Mouse (Mus musculus) left cerebral cortex, postnatal 10 days (tissue): ENCODE measurements at regions not wholly inside any gene's neighbourhood (a gene's known extent, or its start where the extent isn't known, plus 50 kb on each side); places are given as distances from the start of the nearest gene placed in this dataset.

Source experiments
- DNase-seq, 2 experiments: peaks; one replicate each; pipeline ENCODE4 v3.0.0; 2021 to 2022; ENCODE audit warnings: low spot score in 2 of 2, mixed read lengths in 1 of 2; ENCODE audit errors: extremely low spot score in 1 of 2
- intact Hi-C: fragments of 180-260 bp; cut with DNase I; formaldehyde crosslinking; loops from one replicate; pipeline ENCODE4 v1.15.1; 2025

DNA sequence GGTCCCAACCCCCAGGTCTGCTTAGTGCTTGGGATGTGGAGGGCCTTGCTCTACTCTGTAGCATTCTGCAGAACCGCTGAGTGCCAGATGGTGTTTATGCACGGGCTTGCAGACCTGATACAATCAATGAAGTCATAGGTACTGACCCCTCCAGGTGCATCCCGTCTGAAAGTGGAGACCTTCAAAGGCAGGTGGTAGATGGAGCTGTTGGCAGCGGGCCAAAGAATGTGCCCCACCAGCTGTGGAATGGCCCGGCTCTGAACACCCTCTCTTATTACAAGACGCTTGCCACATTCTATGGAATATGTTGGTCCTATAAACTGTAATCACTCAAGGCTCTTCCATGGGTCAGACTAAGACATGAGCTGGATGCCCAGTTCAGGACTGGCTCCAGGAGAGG lies 183.5 kb downstream of the Thbs2 start:
- no peak for DNase-seq
- intact Hi-C loops = no loop called here

GRCm38 (mm10) chr17:14507111-14507510 lies 186.9 kb downstream of the Thbs2 start:
- DNase-seq = no peak
- intact Hi-C loops = no loop called here

DNA sequence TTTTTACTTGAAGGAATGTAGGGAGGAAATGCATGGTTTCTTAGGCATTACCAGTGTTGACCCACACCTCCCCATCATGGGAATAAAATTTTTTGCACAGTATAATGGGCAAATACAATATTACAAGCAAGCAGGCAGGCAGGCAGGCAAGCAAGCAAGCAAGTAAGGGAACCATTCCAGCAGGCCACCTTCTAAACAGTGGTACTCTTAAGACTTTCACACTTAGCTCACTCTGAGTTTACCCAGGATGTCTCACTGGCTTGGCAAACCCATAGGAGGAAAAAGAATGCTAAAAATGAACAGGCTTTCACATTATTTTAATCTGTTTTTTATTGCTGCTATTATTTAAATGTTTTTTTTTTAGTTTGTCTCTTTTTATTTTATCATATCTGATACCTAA lies 187.9 kb downstream of the Thbs2 start:
- intact Hi-C loops = no loop called here
- no peak for DNase-seq

DNA sequence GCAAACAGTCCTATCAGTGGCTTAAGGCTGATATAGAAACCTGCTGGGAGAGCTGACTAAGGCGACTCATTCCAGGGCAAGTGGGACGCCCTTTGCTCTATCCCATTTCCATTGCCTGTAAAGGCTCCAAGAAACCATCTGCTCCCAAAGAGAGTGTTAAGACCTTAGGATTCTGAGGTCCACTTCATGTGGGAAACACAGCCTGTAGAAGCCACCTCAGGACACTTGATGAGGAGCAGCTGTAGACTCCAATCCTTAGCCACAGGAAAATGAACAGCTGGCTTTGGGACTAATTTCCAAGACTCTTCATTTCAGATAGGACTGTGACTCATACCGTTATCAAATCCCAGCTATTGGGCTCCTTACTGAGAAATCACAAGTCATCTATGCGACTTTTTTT lies 188.6 kb downstream of the Thbs2 start:
- intact Hi-C loops = no loop called here
- DNase-seq = no peak

GRCm38 (mm10) chr17:14503670-14504069 lies 190.4 kb downstream of the Thbs2 start:
- intact Hi-C loops = no loop called here
- DNase-seq = no peak

- intact Hi-C loops = no loop called here
- DNase-seq = no peak
Measured at GRCm38 (mm10) chr17:14501341-14501740, 192.7 kb downstream of the Thbs2 start.

DNA sequence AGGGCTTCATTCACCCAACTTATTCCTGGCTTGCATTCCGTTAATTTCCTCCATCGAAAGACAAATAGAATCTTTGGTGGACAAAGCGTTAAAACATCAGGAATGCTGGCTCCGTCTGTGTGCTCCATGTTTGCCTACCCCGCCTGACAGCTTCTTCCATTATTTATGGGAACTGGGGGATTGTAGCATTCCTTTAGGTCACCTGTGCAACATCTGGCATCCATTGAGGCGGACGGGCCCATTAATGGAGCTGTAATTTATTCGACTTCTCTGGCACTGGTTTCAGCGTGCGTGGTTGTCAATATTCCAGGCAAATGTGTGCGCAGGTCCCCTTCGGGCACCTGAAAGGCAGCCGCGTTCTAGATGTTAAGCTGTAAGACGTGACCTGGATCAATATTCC lies 196.9 kb downstream of the Thbs2 start:
- intact Hi-C loops = no loop called here
- DNase-seq = no peak

DNA sequence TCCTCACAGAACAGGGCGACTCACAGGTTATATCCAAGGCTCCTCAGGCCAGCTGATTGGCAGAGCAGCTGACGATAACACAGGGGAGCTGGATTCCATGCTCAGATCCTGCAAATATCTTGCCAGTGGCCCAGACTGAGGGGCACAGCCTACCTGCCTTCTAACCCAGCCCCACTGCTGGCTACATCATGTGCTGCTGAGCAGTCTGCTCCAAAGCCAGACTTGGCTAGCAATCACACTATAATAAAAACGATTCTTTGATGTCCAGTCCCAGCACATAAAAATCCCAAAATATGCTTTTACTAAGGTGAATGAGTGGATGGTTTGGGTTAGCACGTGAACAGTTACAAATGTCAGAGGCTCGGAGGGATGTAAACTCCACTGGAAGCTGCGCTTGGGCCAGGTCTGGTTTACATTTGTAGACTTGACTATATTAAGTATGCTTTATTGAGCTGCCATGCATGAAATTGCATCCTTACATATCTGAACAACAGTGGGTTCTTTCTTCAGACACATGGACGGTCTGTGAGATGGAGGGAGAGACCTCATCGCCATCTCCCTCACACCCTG lies 200.2 kb downstream of the Thbs2 start:
- DNase-seq = no peak
- intact Hi-C loops = no loop called here

DNA sequence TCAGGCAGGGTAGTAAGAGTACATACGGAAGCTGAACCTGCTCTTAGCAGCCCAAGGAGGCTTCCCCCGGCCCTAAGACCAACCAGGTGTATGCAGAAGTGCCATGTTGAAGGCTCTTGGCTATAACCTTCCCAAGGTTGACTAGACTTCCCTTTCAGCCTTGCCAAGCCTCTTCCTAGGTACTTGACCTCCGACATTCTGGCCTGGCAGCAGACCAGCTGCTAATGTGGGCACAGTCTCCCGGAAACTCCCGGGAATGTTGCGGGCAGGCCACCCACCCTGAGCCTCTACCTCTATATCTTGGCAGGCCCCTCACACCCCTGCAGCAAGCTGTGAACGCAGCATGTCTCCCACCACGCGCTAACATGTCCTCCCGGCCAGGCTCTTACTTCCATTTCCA lies 201.1 kb downstream of the Thbs2 start:
- intact Hi-C loops = no loop called here
- DNase-seq = no peak

GRCm38 (mm10) chr17:14481746-14482145 lies 202.4 kb downstream of the Smoc2 start:
- DNase-seq = no peak
- intact Hi-C loops = no loop called here

DNA sequence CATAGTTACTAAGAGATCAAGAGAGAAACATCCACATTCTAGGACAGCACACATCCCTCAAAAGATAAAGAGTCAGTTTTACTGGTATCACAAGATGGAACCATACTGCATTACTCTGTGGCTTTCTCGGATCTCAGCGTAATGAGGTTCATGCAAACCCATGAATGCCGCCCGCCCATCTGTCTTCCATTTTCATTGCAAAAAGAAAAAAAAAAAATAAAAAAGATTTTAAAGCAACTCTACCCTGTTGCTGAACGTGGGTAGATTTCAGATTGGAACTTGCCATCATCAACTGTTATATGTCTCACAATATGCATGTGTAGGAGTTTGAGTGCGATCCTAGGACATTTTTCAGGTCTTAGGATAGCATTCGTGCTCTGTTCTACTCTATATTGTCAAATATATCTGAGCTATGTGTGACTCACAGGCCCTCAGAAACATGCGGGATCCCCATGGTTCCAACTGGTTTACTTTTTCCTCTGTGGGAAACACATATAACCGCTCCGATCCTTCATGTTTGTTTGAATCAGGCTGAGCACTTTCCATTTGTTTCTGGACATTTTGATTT lies 199.7 kb downstream of the Smoc2 start:
- DNase-seq = peak in 1 of 2 experiments; percentile 18
- intact Hi-C loops = no loop called here

DNA sequence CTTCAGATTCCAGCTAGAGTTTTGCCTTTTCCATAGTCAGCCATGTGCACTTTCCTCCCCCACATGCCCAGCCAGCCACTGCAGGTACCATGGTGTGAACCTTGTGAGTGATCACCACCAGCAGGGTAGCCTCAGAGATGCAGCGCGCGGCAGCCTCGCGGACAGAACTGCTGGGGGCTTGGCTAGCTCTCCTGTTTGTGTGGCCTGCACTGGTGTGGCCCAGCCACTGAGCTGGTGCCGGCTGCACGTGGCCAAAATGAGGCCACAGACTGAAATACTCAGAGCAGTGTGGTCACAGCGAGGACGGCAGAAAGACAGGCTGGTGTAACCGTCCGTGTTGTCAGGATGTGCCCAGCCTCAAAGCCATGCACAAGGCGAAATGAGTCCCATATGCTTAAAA lies 197.4 kb downstream of the Smoc2 start:
- no peak for DNase-seq
- intact Hi-C loops = no loop called here

DNA sequence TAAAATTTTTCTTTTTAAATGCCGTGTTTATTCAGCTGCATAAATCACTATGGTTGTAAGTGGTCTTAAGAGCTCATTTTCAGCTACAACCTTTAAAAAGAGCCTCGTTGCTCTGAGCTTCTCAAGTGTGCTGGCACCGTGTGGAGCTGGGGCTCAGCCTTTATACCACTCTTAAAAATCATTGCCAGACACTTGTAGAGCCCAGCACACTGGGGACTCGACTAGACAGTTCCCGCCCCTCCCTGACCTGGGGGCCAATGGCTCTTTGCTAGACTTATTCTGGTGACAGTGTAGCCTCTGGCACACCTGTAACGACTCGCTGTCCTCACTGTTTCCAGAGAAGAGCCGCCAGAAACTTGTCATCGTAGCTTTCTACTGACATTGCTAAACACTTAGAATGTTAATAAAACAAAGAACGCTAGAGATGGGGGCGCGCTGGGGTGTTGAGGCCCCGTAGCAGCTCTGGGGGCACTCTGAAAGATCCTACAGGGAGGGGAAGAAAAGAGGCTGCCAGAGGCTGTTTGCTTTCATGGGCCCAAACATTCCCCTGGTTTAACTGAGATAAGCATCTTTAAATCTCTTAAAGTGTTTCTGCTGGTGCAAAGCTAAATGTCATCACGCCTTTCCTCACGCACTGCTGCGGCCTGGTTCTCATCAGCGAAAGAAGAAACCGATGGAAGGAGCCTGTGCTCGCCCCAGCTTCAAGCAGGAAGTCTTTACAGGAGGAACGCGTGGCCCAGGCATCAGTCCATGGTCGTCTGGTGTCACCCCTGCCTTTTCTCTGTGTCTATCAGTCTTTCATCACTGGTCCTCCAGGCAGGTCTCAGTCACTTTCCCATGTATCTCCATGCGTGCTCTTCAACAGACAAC lies 196.7 kb downstream of the Smoc2 start:
- intact Hi-C loops = no loop called here
- DNase-seq = no peak

DNA sequence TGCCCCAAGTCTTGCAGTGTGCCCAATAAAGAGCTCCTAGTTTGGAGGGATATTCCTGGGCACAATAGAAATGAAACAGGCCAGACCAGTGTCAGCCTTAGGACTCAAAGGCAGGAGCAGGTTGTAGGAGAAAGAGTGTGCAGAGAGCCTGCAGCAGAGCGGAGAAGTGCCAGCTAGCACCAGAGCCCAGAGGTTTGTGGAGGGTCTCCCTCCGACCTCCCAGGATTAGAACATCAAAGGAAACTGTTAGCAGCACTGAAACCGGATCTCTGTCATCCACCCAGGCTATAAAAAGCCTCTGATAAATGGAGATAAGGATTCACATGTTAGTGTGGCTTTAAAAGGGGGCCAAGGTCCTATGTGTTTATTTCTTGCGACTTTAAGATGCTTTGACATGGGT lies 196.0 kb downstream of the Smoc2 start:
- DNase-seq = no peak
- intact Hi-C loops = no loop called here

GRCm38 (mm10) chr17:14468754-14469488 lies 189.6 kb downstream of the Smoc2 start:
- no peak for DNase-seq
- intact Hi-C loops = no loop called here

GRCm38 (mm10) chr17:14455251-14455743 lies 176.0 kb downstream of the Smoc2 start:
- intact Hi-C loops = no loop called here
- DNase-seq = no peak
